Mouse (Mus musculus): ENCODE results near the gene Inhba. TPM values are rescaled to one million over a fixed set of nuclear protein-coding genes. Genes with fewer than 3 reads are reported as not detected.
A peak's percentile ranks its signal among the peaks of the same experiment; 100 is the strongest.

Inhba gene
- total RNA-seq, 2 experiments from 2014 or later = 0.75 to 0.86 TPM

GRCm38 (mm10) chr13:16022536-16022935 is 10.9 kb downstream of the Inhba start:
- ATAC-seq (replicated peaks; ENCODE audit: poor library complexity) = no peak

DNA sequence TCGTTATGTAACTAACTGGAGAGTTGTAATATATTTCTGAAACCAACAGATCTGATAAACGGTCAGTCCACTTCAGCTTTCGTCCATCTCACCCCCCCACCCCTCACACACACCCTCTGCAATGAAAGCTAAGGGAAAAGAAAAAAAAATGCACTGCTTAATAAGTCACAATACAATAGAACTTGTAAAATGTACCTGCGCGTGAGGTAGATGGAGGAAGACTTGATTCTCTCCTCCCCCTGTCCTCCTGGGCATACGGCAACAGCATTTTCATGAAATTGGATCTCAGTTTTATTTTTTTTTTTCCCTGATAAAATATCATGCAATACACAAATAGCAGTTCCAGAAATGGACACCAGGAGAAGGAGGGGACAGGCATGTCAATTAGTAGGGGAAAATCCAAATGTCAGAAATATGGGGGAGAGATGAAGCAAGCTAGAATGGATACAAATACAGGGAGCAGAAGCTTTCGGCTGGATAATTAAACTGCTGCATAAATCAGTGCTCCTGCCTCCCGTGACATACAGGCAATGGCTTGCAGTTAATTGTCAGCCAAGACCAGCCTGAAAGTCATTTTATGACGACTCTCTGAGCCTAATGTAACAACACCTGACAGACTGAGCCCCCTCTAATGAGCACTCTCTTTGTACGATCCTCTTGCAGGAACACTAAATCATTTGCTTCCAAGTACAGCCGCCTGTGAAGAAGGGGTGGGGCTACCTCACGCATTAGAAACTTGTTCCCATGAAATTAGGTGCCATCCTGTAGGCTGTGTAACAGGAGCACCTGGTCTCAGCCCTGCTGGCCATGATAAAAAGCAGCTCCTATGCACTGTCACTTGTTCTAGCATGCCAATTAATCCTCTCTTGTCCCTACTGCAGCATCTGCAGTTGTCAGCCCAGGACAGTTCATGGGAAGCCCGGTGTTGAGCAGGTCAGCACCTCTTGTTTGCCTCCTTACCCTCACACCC is 11.7 kb downstream of the Inhba start:
- ATAC-seq (replicated peaks; ENCODE audit: poor library complexity) = no peak

DNA sequence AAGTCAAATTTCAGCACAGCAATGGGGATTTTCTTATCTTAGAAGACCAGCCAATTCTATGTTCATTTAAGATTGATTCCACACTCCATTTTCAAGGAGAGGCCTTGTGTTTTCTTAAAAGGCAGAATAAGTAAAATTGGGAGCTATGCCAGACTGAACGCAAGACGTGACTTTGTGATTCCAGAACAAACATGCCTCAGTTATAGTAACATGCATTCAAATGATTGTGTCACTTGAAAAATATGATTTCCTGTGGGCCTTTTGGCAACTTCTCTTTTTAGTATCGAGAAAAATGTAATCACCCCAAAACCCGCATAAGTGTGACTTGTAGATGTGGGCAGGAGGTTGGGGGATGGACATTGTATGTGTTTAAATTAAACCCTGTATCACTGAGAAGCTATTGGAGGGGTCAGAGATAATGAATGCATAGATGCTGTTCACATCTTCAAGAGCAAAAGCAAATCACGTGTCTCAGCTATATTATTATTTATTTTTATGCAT is 19.0 kb downstream of the Inhba start:
- peak; percentile 61 for ATAC-seq (replicated peaks; ENCODE audit: poor library complexity)

DNA sequence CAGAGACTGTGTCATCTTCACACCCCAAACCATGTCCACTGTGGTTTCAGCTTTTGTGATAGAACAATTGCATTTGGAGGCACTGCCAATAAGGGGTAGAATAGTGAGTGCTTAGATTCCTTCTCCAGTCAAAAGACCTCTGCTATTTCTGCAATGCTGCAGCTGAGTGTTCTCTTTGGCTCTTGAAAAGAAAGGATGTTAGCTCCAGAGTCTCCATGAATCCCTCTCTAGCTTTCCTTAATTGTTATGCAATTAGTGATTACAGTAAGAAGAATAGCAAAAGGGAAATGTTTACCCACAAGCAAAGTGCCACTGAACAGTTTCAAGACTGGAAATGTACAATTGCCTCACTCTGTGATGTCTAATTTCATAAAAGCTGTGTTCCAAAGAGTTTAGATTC is 20.8 kb downstream of the Inhba start:
- ATAC-seq (replicated peaks; ENCODE audit: poor library complexity) = no peak

- no peak for ATAC-seq (replicated peaks; ENCODE audit: poor library complexity)
These were observed 21.4 kb downstream of the Inhba start for GRCm38 (mm10) chr13:16032935-16033592.

- no peak for ATAC-seq (replicated peaks; ENCODE audit: poor library complexity)
These were observed 57.4 kb downstream of the Inhba start for GRCm38 (mm10) chr13:16069079-16069478.

GRCm38 (mm10) chr13:16077276-16077675 is 65.6 kb downstream of the Inhba start:
- no peak for ATAC-seq (replicated peaks; ENCODE audit: poor library complexity)

- no peak for ATAC-seq (replicated peaks; ENCODE audit: poor library complexity)
These were observed 66.6 kb downstream of the Inhba start for GRCm38 (mm10) chr13:16078216-16078731.

DNA sequence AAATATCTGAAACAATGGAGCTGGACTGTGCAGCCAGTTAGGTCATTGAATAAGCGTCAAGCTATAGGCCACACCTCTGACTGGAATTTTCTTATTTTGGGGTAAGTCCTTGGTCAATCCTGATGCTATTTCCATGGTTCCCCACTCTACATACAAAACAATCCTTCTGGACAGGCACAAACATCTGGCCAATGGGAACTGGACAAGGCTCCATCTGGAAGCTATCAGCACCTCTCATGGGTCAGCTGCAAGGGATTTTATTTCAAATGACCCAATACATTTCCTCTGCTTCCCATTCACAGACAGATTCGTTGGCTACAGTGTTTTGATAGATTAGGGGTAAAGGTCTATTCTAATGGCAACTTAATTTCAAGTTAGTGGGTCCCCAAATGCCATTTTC is 68.6 kb downstream of the Inhba start:
- no peak for ATAC-seq (replicated peaks; ENCODE audit: poor library complexity)
